Mouse (Mus musculus): ENCODE results near the gene Sell.

The Sell gene

GRCm38 (mm10) chr1:164132609-164133008 is 70.8 kb downstream of the Sell start:
- no peak for DNase-seq (ENCODE audit: low read depth, low spot score)
